Mouse (Mus musculus) gastrocnemius, postnatal 36 days (tissue): ENCODE results near the gene Ttll11. TPM values are rescaled to one million over a fixed set of nuclear protein-coding genes. Genes with fewer than 3 reads are reported as not detected.

Experiments used
- DNase-seq, 2 experiments: peaks; one replicate each; pipeline ENCODE4 v3.0.0; 2022
- intact Hi-C: fragments of 180-260 bp; cut with DNase I; formaldehyde crosslinking; loops from one replicate; pipeline ENCODE4 v1.15.1; 2025
- total RNA-seq, 2 experiments: library from RNA; stranded (reverse); gene quantifications; 2 replicates each; pipeline ENCODE4 v1.2.3; 2021

The Ttll11 gene
- total RNA-seq, 2 experiments from 2014 or later = 2.7 TPM

GRCm38 (mm10) chr2:35907578-35907977 is 72.1 kb downstream of the Ttll11 start:
- intact Hi-C loops = loop anchor here (2.0 to 5.0 kb wide), 3 partner anchors 259 to 363 kb away; no protein-coding TSS in a partner anchor

GRCm38 (mm10) chr2:35906174-35906798 is 73.4 kb downstream of the Ttll11 start:
- intact Hi-C loops = loop anchor here (2.0 to 5.0 kb wide), 3 partner anchors 257 to 361 kb away; no protein-coding TSS in a partner anchor
- DNase-seq = peak in 1 of 2 experiments; percentile 41

More at GRCm38 (mm10) chr2:35907578-35907977, 72.1 kb downstream of the Ttll11 start:
- DNase-seq = no peak

DNA sequence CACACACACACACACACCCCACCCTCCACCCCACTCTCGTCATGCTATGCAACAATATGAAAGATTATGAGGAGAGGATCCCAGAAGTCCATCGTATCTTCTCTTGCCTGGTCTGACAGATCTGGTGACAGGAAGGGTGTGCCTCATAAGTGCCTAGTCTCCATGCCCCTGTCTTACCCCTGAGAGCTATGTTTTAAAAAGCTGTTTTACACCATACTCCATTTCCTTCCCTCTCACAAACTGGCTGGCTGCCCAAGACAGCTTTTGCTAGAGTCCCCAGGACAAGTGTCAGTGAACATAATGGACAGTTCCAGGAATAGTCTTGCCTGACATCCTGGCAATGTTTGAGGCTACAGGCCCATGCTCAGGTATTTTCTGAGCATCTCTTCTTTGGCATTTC is 78.9 kb downstream of the Ttll11 start:
- DNase-seq = no peak
- intact Hi-C loops = loop anchor here (5.0 kb wide), 1 partner anchor 179 kb away; no protein-coding TSS in a partner anchor

DNA sequence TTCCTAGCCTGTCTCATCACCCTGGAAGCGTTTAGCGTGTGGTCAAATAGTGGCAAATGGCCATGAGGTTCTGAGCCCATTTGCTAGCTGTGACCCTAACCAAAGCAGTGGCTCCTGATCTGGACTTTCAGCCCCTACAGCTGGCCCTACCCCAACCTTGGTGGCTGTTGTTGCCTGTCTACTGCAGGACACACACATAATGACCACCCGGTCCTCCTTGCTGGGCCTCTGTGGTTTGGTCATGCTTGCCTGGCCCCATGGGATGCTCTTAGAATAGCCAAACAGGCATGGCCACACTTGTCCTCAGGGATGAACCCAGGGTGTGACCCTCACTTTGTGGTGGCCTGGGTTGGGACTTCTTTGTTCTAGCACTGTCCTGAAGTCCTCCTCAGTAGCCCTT is 80.0 kb downstream of the Ttll11 start:
- no peak for DNase-seq
- intact Hi-C loops = loop anchor here (5.0 kb wide), 1 partner anchor 177 kb away; no protein-coding TSS in a partner anchor

GRCm38 (mm10) chr2:35899135-35899474 is 80.6 kb downstream of the Ttll11 start:
- DNase-seq = no peak
- intact Hi-C loops = no loop called here

DNA sequence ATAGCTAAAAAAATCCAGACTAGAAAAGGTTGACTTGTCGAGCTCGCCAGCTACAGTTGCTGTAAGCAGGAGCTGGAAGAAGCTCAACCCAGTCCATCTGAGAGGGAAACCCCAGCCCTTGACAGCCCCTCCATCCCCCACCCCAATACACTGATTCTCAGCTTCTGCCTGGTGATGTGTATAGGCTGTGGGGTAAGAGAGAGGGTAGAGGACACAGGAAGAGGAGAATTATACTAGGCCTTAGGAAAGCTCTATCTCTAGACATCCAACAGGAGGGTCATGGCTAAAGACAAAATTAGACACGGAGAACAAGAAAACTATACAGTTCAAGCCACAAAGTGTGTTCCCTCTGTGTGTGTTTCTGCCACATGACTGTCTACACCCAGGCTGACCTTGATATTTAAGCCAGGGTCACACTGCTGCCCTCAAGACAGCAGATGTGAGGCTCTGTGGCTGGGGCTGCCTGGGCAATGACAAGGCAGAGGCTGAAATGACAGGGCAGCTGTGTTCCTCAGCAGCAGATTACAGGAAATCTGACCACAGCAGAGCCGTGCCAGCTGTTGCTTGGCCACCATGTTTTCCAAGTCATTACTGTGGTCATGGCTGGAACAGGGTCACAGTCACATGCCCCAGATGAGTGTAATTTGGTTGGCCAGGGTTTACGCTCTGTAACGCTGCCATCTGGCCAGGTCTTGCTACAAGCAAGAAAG is 81.1 kb downstream of the Ttll11 start:
- peak; percentile 79 to 82 for DNase-seq
- intact Hi-C loops = no loop called here

DNA sequence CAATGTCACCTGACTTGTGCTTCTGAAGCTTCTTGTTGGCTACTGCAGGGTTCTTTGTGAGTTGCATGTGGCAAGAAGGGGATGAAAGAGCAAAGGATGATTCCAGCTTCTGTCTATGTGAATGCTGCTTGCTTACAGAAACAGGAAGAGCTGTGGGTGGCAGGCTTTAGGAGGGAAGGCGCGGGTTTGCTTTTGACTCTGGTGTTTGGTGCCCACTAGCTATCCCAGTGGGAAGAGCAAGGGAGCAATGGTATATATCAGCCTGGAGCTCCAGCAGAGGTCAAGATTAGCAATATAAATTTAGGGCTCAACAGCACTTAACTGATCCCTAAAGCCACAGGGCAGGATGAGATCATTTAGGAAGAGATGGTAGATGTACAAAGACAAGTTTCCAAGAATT is 82.6 kb downstream of the Ttll11 start:
- intact Hi-C loops = no loop called here
- no peak for DNase-seq

DNA sequence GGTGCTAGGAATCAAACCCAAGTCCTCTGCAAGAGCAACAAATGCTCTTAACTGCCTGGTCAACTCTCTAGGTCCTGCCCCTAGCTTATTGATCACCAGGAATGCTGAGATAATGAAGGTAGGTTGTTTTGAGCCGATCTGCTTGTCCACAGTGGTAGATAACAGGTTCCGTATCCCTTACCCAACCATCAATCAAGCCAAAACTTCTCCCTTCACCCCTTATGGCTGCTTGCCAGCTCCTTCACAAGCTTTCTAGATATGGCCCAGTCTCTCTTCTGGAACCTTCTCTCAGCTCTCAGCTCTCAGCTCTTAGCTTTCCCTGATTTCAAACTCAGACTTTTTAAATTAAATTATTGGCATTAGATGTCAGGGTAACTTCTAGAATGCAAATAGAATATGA is 85.2 kb downstream of the Ttll11 start:
- intact Hi-C loops = loop anchor here (5.0 kb wide), 1 partner anchor 1892 kb away; no protein-coding TSS in a partner anchor
- DNase-seq = no peak

DNA sequence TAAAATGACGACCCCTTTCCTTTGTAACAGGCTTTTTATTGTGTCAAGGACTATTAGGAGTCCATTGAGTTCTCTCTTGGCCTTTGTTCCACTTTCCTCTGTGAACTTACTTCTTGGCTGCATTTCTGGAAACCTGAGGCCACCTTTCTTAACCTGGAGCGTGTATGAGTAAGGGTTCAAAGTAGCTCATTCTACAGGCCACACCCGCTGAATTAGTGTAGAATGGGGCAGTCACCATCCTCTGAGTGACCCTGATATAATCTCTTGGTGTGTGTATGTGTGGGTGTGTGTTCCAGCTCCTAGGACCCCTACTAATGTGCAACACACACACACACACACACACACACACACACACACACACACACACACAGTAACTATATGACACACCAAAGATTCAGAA is 89.1 kb downstream of the Ttll11 start:
- DNase-seq = no peak
- intact Hi-C loops = loop anchor here (5.0 kb wide), 1 partner anchor 1888 kb away; no protein-coding TSS in a partner anchor

DNA sequence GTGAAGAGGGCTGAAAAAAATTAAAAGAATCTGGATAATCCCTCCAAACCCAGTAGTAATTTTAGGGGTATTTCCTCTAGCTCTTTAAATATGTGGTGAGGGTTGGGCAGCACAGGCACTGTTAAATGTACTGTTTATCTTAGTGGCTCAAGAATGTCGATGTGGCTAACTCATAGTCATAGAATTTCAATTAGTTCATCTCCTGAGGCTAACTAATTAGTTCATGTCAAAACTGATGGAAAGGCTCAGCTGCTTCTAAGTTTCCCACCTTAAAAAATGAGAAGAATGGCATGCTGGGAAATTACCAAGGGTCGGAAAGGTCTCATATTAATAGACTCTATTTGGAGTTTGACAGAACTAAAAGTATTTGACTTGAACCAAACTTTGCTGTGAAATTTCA is 89.9 kb downstream of the Ttll11 start:
- intact Hi-C loops = loop anchor here (5.0 kb wide), 1 partner anchor 1887 kb away; no protein-coding TSS in a partner anchor
- no peak for DNase-seq

DNA sequence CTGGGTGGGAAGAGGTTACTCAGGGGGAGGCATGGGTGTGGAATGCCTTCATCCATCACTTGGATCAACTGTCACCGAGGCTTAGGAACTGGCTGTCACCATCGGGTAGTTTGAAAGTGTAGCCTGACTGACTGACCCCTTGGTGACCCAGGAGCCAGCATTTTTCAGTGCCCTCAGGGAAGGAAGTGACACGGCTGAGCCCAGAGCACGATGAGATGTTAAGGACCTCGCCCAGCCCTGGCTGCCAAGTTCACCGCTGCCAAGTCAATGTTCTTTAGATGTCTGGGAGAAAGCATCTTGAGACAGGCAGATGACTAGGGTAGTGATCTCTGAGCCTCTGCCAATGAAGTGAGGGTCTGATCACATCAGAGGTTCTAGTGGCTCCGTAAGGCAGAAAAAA is 95.4 kb downstream of the Ttll11 start:
- peak in 1 of 2 experiments; percentile 21 for DNase-seq
- intact Hi-C loops = no loop called here

DNA sequence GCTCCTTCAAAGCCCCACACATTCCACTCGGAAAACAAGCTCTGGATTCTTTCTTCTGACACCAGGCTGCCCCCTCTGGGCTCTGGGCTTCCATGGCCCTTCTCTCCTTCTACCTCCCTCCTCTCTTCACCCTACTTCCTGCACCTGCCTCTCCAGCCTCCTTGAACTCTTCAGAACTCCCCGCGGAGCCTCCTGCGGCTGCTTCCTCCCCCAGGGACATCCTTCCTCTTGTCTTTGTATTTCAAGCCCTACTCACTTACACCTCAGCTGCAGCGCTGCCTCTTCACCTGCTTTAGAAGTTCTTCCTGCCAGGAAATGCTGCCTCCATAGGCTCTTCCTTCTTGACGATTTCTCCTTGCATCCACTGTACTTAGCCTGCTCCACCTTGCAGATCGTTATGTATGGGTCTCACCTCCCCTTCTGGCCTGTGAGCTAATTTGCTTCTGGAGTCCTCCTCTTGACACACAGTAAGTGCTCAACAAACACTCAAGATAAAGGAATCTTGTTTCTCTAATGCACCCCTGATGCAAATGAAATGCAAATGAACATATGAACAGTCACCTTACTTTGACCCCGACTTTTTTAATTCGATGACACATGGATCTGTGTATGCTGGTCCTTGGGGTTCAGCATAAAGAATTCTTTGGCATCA is 97.3 kb downstream of the Ttll11 start:
- intact Hi-C loops = no loop called here
- DNase-seq = no peak

DNA sequence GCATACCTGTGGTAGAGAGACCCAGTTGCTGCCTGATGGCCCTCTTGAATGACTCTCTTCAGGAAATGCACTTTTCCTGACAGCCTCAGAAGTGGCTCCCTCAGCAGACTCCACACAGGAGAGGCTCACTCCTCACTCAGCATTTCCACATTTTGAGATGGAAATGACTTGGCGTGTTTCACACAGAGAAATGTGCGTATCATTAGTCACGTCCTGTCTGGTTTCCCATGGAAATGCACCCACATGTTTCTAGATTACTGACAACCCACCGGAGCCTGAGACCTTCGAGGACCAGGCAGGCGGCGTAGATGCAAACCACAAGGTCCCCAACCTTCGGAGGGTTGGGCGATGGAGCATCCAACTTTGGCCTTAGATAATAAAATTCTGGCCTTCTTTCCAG is 97.8 kb downstream of the Ttll11 start:
- intact Hi-C loops = no loop called here
- no peak for DNase-seq

DNA sequence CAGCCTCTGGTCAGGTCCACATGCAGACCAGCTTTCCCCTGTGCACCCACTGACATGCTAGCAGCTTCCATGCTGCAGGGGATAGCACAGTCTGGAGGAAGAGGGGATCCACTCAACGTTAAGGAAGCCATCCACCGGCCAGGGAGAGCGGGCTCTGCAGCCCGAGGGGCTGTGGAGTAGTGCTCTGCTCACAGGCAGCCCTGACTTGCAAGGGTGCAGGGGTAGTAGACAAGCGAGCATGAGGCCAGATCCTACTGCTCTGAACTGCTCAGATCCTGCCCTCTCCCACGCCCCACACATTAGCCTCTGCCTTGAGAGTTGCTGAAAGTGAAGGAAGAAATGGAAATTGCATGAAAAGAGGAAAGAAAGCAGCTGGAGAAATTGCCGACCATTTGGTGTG is 99.4 kb downstream of the Ttll11 start:
- DNase-seq = no peak
- intact Hi-C loops = no loop called here

- intact Hi-C loops = no loop called here
- no peak for DNase-seq
These were observed 99.8 kb downstream of the Ttll11 start for GRCm38 (mm10) chr2:35879887-35880286.

DNA sequence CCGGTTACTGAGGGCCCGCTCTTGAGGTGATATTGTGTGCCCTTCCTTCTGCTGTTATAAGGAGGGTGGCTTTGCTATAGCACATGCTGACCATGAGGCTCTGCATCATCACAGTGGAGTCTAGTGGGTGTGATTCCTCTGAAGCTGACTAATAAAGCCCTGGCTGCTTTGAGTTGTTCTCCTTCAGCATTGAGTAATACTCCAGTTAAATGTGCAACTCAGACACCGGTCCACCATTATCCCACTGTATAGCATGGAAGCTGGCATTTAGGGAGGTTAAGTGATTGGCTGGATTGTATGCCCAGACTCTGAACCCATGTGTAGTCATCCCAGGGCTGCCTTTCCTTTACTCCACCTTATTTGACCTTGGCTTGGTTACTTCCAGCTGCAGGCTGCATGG is 101.2 kb downstream of the Ttll11 start:
- intact Hi-C loops = no loop called here
- DNase-seq = no peak

- intact Hi-C loops = no loop called here
These were observed 104.1 kb downstream of the Ttll11 start for GRCm38 (mm10) chr2:35875572-35875971.

DNA sequence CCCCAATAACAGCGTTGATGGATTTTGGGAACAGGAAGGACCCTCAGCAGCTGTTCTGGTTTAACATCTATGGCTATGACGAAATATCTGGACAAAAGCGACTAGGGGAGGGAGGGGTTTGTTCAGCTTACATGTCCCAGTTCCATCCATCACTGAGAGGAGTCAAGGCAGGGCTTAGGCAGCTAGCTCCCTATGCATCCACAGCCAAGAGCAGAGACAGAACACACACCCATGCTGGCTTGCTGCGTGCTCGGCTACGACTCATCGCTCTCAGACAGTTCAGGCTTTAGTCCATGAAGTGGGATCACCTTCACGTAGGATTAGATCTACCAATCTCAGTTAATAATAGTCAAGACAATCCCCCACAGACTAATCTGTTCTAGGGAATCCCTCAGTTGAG is 105.3 kb downstream of the Ttll11 start:
- intact Hi-C loops = no loop called here
- DNase-seq = no peak

More at GRCm38 (mm10) chr2:35875572-35875971, 104.1 kb downstream of the Ttll11 start:
- no peak for DNase-seq

DNA sequence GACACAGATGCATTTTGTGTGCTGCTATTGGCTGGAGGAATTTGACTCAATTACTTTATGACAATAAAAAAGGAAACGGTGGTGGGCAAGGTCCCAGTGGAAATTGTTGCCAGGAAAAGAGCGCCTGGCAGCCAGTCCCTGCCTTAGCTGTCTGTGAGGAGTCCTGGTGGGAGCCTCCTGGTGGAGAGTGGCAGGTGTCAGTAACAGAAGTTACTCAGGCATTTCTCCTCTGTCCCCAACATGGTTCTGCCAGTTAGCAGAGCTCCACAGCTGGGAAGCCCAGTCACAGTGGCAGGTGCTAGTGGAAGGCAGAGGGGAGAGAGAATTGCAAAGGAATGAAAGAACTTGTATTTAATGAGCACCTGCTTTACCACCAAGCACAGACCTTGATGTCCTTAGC is 110.5 kb downstream of the Ttll11 start:
- intact Hi-C loops = no loop called here
- DNase-seq = no peak

DNA sequence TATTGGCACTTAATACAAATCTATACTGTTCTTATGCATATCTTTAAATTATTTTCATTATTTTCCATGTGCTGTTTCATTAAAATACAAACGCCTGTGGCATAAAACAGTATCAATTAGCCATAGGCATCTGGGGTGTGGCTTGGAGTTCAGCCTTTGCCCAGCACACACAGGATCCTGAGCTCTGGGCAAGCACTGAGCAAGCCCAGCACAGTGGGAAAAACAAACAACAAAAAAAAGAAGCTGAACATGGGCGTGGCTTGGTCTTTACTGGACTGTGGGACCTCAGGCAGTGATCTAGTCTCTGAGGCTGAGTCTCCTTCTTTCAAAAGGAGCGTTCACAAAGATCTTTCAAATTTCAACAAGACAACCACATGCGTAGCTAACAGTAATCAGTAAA is 116.4 kb downstream of the Ttll11 start:
- intact Hi-C loops = no loop called here
- DNase-seq = no peak

- no peak for DNase-seq
- intact Hi-C loops = no loop called here
These were observed 118.5 kb downstream of the Ttll11 start for GRCm38 (mm10) chr2:35861185-35861584.
